Mouse (Mus musculus) heart, postnatal 4 days (tissue): ENCODE results near the gene 2300003K06Rik. TPM values are rescaled to one million over a fixed set of nuclear protein-coding genes. Genes with fewer than 3 reads are reported as not detected.
"Not testable (repeated sequence)": the region's sequence is repeated elsewhere in the genome, so short reads cannot be mapped to it uniquely, and the experiment has no call there.

ENCODE experiments used
- DNase-seq: peaks from one replicate; pipeline ENCODE4 v3.0.0; 2021
- total RNA-seq, 2 experiments: library from RNA; stranded (reverse); gene quantifications; 2 replicates each; pipeline ENCODE4 v1.2.3; 2021

Gene 2300003K06Rik
- total RNA-seq: not detected

- DNase-seq: no peak
These were observed at the start of gene 2300003K06Rik for GRCm38 (mm10) chr11:99837966-99838365. TSS of gene 2300003K06Rik (minus strand) at chr11:99838066.

- DNase-seq: not testable (repeated sequence)
These were observed 41.0 kb upstream of the 2300003K06Rik start, which contains the start of gene Gm11567 for GRCm38 (mm10) chr11:99878887-99879286. TSS of gene Gm11567 (plus strand) at chr11:99879187.

DNA sequence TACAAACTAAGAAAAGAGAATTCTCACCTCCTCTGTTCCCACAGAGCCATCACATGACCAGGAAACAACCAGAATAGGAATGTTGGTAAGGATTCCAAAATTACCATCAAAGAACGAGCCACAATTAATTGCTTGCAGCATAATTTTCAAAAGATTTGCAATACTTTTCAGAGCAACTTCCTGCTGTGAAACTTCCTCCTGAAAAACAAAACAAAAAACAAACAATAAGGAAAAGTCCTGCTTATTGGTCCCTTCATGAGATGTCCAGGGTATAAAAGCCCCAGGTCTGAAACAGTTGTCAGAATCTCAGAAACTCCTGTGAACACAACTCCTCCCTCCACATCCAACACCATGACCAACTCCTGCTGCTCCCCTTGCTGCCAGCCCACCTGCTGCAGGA lies 35.2 kb upstream of the 2300003K06Rik start, which contains the start of gene Krtap9-1:
TSS of gene Krtap9-1 (plus strand) at position 301 of the 400 bp plus-strand sequence.
- DNase-seq: not testable (repeated sequence)

- not testable (repeated sequence) for DNase-seq
These were observed 26.3 kb upstream of the 2300003K06Rik start, which contains the start of gene Gm11559 for GRCm38 (mm10) chr11:99864176-99864575. TSS of gene Gm11559 (plus strand) at chr11:99864476.

GRCm38 (mm10) chr11:99858761-99859160 lies 20.9 kb upstream of the 2300003K06Rik start:
- DNase-seq: no peak

GRCm38 (mm10) chr11:99857617-99858016 lies 19.8 kb upstream of the 2300003K06Rik start, which contains the start of gene Gm11568:
TSS of gene Gm11568 (plus strand) at chr11:99857917.
- DNase-seq: no peak

GRCm38 (mm10) chr11:99854121-99854520 lies 16.3 kb upstream of the 2300003K06Rik start:
- no peak for DNase-seq

GRCm38 (mm10) chr11:99851508-99851907 lies 13.6 kb upstream of the 2300003K06Rik start, which contains the start of gene Krtap4-16:
TSS of gene Krtap4-16 (minus strand) at chr11:99851608.
- DNase-seq: no peak

DNA sequence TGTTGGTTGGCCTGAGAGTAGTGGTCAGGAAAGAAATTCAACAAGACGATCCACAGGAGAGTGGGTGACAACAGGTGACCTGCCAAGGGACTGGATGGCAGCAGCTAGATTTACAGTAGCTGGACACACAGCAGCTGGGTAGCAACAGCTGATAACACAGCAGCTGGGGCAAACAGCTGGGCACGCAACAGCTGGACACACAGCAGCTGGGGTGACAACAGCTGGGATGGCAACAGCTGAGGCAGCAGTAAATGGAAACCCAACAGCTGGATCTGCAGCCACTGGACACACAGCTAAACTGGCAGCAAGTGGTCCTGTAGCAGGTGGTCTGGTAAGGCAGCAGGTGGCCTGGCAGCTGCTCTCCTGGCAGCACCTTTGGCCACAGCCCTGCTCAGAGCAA lies 8.9 kb upstream of the 2300003K06Rik start:
- no peak for DNase-seq

GRCm38 (mm10) chr11:99842185-99842584 lies 4.3 kb upstream of the 2300003K06Rik start:
- no peak for DNase-seq

DNA sequence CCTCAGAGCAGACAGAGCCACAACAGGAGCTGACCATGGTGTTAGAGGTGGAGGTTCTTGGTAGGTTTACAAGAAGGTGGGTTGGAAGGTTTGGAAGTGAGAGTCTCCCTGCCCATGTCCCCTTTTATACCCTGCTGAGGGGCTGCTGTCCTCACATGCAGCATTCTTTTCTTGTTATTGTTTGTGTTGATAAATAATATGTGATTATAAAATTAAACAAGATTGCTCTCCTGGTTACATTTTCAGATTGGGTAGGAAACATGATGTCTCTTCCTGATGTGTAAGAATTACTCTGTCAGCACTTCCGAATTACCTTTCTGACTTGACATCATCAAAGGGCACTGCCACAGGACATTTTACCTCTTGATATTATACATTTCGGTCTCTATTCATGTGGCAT lies 22.3 kb downstream of the 2300003K06Rik start, which contains the start of gene Gm11564:
TSS of gene Gm11564 (minus strand) at position 101 of the 400 bp plus-strand sequence.
- not testable (repeated sequence) for DNase-seq

DNA sequence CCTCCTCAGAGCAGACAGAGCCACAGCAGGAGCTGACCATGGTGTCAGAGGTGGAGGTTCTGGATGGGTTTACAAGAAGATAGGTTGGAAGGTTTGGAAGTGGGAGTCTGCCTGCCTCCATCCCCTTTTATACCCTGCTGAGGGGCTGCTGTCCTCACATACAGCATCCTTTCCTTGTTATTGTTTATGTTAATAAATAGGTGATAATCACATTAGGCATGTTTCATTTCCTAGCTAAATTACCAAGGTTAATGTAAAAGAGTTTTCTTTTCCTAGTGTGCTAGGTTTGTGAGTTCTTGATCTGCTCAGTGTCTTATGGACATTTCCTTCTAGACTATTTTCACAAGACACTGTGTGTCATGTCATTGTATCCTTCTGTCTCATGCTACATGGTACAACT lies 28.1 kb downstream of the 2300003K06Rik start, which contains the start of gene Krtap4-13:
TSS of gene Krtap4-13 (minus strand) at position 101 of the 400 bp plus-strand sequence.
- not testable (repeated sequence) for DNase-seq

- not testable (repeated sequence) for DNase-seq
These were observed 33.5 kb downstream of the 2300003K06Rik start, which contains the start of gene Gm11554 for GRCm38 (mm10) chr11:99804346-99804745. TSS of gene Gm11554 (minus strand) at chr11:99804446.

GRCm38 (mm10) chr11:99798832-99799231 lies 39.0 kb downstream of the 2300003K06Rik start, which contains the start of gene Gm11569:
TSS of gene Gm11569 (minus strand) at chr11:99798932.
- DNase-seq: not testable (repeated sequence)

DNA sequence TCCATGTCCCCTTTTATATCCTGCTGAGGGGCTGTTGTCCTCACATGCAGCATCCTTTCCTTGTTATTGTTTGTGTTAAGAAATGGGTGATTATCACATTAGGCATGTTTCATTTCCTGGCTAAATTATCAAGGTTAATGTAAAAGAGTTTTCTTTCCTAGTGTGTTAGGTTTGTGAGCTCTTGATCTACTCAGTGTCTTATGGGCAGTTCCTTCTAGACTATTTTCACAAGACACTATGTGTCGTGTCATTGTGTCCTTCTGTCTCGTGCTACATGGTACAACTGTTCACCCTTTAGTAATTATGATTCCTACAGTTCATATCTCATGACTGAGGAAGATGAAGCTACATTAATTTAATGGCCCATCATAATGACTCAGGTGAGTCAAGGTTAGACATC lies 44.5 kb downstream of the 2300003K06Rik start, which contains the start of gene Gm11596:
TSS of gene Gm11596 (minus strand) at position 101 of the 400 bp plus-strand sequence.
- no peak for DNase-seq

Other genes starting within 250 kb of the 2300003K06Rik start
- not detected for gene Krtap1-3, start 246.7 kb downstream of the 2300003K06Rik start, total RNA-seq
- not detected for gene Krtap9-3, start 240.0 kb downstream of the 2300003K06Rik start, total RNA-seq
- not detected for gene Gm11938, start 234.8 kb downstream of the 2300003K06Rik start, total RNA-seq
- gene Gm11937, start 227.9 kb downstream of the 2300003K06Rik start, total RNA-seq: not detected
- not detected for gene Krtap2-4, start 223.2 kb downstream of the 2300003K06Rik start, total RNA-seq
- gene Gm11562, start 217.6 kb downstream of the 2300003K06Rik start, total RNA-seq: not detected
- gene Krtap4-1, start 209.8 kb downstream of the 2300003K06Rik start, total RNA-seq: not detected
- gene Krtap4-2, start 203.0 kb downstream of the 2300003K06Rik start, total RNA-seq: not detected
- gene Krtap4-7, start 194.0 kb downstream of the 2300003K06Rik start, total RNA-seq: not detected
- not detected for gene Gm11555, start 187.8 kb downstream of the 2300003K06Rik start, total RNA-seq
- gene Gm11563, start 179.1 kb downstream of the 2300003K06Rik start, total RNA-seq: not detected
- not detected for gene Krtap4-6, start 172.1 kb downstream of the 2300003K06Rik start, total RNA-seq
- not detected for gene Gm14190, start 147.3 kb downstream of the 2300003K06Rik start, total RNA-seq
- gene Gm14180, start 103.8 kb downstream of the 2300003K06Rik start, total RNA-seq: not detected
- gene Gm11595, start 65.2 kb downstream of the 2300003K06Rik start, total RNA-seq: not detected
- not detected for gene Krtap4-8, start 57.4 kb downstream of the 2300003K06Rik start, total RNA-seq
- not detected for gene Krtap4-9, start 52.9 kb downstream of the 2300003K06Rik start, total RNA-seq
- not detected for gene Gm11596, start 44.6 kb downstream of the 2300003K06Rik start, total RNA-seq
- not detected for gene Gm11569, start 39.1 kb downstream of the 2300003K06Rik start, total RNA-seq
- gene Gm11554, start 33.6 kb downstream of the 2300003K06Rik start, total RNA-seq: not detected
- gene Krtap4-13, start 28.2 kb downstream of the 2300003K06Rik start, total RNA-seq: not detected
- not detected for gene Gm11564, start 22.4 kb downstream of the 2300003K06Rik start, total RNA-seq
- gene Krtap4-16, start 13.5 kb upstream of the 2300003K06Rik start, total RNA-seq: not detected
- not detected for gene Gm11568, start 19.9 kb upstream of the 2300003K06Rik start, total RNA-seq
- not detected for gene Gm11559, start 26.4 kb upstream of the 2300003K06Rik start, total RNA-seq
- gene Krtap9-1, start 35.3 kb upstream of the 2300003K06Rik start, total RNA-seq: not detected
- gene Gm11567, start 41.1 kb upstream of the 2300003K06Rik start, total RNA-seq: not detected
- not detected for gene Krtap31-1, start 69.9 kb upstream of the 2300003K06Rik start, total RNA-seq
- not detected for gene Gm11565, start 76.7 kb upstream of the 2300003K06Rik start, total RNA-seq
- not detected for gene Krtap31-2, start 98.2 kb upstream of the 2300003K06Rik start, total RNA-seq
- not detected for gene Krtap9-5, start 110.4 kb upstream of the 2300003K06Rik start, total RNA-seq
- gene Krtap29-1, start 141.0 kb upstream of the 2300003K06Rik start, total RNA-seq: not detected
- gene Krtap16-1, start 148.5 kb upstream of the 2300003K06Rik start, total RNA-seq: not detected
- gene Krtap17-1, start 155.9 kb upstream of the 2300003K06Rik start, total RNA-seq: not detected
- gene Krt33a, start 178.1 kb upstream of the 2300003K06Rik start, total RNA-seq: not detected
- not detected for gene Krt33b, start 191.8 kb upstream of the 2300003K06Rik start, total RNA-seq
- not detected for gene Krt34, start 203.5 kb upstream of the 2300003K06Rik start, total RNA-seq
- gene Krt31, start 212.5 kb upstream of the 2300003K06Rik start, total RNA-seq: not detected